Mouse (Mus musculus): ENCODE measurements around the gene Ptprcap. TPM values are rescaled to one million over a fixed set of nuclear protein-coding genes. Genes with fewer than 3 reads are reported as not detected.

Gene Ptprcap
- polyA plus RNA-seq, 3 experiments from 2014 or later: 802 to 889 (median 855) TPM

GRCm38 (mm10) chr19:4147782-4148490, 5.5 kb upstream of the Ptprcap start:
- no peak for ATAC-seq

DNA sequence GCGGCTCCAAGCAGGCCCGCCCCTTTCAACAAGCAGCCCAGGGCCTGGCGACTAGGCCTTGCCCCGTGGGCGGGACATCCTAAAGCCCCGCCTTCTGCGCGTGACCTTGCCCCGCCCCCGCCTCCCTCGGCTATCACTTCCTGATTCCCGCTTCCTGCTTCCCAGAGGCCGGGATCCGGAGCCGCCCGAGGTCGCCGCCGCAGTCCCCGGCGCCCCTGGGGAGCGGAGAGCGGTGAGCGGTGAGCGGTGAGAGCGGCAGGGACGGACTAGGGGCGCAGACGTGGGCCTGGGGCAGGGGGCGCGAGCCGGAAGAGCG, 5.0 kb upstream of the Ptprcap start, which contains the start of gene Coro1b:
Gene Coro1b, plus strand, starts transcription at position 129 of the 316 bp plus-strand sequence.
- peak; percentile 97 for ATAC-seq

GRCm38 (mm10) chr19:4148819-4149218, 4.6 kb upstream of the Ptprcap start:
- ATAC-seq: no peak

- ATAC-seq: no peak
These were observed 4.1 kb upstream of the Ptprcap start for GRCm38 (mm10) chr19:4149283-4149682.

DNA sequence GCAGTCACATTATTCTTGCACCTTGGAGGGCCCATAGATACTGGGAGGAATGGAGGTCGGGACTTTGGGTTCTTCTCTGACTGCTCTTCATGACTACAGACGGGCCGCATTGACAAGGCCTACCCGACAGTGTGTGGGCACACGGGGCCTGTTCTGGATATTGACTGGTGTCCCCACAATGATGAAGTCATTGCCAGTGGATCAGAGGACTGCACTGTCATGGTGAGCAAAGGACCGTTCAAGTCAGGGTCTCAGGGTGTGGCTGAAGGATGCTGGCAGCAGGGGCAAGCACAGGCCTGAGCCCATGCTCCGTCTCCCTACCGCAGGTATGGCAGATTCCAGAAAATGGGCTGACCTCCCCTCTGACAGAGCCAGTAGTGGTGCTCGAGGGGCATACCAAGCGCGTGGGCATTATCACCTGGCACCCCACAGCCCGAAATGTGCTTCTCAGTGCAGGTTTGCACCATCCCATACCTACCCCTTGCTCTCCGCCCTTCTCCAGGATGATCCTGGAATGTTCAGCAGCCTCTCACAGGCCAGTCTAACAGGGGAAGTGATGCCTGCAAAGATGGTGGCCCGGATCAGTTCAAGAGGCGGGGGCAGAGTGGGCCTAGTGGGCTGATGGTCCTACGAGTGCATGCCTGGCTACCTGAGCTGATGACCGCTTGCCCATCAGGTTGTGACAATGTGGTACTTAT, 3.5 kb upstream of the Ptprcap start:
- ATAC-seq: no peak

GRCm38 (mm10) chr19:4150567-4151487, 2.6 kb upstream of the Ptprcap start:
- ATAC-seq: no peak

GRCm38 (mm10) chr19:4151488-4151860, 1.9 kb upstream of the Ptprcap start:
- no peak for ATAC-seq

DNA sequence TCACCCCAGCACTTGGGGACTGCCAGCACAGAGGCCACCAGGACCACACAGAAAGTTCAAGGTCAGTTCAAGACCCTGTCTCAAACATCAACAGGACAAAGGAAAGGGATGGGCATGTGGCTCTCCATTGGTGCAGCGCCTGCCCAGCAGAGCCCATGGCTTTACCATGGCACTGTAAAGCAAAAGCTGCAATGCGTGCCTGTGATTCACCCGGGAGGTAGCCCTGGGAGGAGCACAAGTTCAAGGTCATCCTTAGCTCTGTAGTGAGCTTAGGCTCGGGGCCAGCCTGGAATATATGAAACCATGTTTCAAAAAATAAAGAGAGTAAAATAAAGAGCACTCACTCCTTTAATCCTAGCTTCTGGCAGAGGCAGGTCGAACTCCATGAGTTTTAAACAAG, 1.5 kb upstream of the Ptprcap start:
- no peak for ATAC-seq

DNA sequence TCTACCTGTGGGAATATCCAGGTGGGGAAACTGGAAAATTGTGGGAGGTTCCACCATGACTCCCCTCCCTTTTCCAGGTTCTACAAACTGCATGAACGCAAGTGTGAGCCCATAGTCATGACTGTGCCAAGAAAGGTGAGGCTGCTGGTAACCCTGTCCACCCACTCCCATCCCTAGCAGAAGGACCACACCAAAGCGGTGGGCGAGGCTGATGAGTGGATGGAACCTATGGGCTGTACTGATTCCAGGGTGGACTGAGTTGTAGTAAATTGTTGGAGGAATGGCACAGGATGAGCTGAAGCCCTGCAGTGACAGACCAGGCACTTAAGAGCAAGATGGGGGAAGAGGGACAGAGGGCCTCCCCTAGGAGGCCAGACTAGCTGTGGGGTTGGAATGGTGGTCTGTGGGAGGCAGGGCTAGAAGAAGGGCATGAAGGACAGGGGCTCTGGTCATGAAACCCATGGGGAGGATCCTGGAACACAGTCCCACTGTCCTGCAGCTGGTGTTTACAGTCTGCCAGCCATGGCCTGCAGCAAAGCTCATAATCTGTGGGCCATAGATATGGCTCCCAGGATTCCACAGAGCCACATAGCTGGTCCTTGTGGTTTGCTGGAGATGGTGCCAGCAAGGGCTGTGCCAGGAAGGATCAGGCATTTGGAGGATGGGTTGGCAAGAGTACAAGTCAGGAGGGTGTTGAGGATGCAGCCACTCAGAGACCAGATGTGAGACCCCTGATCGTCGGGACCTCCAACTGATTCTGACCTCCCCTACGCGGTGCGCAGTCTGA, 766 bp upstream of the Ptprcap start:
- no peak for ATAC-seq

- ATAC-seq: peak; percentile 74
These were observed 1.2 kb downstream of the Ptprcap start for GRCm38 (mm10) chr19:4154437-4155222.

- ATAC-seq: peak; percentile 50
These were observed 2.0 kb downstream of the Ptprcap start for GRCm38 (mm10) chr19:4155223-4156072.

DNA sequence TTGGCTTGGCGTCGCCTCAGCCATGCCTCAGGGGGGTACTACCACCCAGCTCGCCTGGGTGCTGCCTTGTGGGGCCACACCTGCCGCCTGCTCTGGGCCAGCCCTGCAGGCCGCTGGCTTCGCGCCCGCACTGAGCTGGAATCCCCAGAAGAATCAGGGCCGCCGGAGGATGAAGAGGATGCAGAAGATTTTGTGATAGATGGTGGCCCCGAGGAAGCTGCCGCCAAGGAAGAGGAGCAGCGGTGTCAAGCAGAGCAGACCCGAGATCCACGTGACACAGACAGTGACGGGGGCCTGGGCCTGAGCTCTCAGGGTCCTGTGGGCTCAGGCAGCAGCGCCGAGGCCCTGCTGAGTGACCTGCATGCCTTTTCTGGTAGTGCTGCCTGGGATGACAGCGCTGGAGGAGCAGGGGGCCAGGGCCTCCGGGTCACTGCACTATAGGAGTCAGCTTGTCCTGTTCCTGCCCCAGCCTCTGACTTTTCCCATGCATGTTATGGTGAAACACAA, 2.7 kb downstream of the Ptprcap start:
- no peak for ATAC-seq

DNA sequence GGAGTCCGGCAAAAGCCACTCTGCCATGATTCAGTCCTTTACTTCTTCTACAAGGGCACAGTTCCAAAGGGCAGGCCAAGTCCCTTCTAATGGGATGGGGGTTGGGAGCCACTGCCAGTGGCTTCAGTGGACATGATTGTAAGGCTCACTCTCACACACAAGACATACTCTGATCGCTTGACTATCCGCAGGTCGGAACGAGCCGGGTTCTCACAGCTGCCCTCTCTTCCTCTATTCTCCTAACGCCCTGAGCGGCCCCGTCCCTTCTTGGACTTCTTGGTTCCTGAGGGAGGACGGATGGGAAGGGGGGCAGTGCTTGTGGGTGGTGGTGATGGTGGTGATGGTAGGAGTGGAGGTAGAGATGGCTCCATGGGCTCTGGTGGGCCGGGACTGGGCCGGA, 3.4 kb downstream of the Ptprcap start:
- no peak for ATAC-seq

DNA sequence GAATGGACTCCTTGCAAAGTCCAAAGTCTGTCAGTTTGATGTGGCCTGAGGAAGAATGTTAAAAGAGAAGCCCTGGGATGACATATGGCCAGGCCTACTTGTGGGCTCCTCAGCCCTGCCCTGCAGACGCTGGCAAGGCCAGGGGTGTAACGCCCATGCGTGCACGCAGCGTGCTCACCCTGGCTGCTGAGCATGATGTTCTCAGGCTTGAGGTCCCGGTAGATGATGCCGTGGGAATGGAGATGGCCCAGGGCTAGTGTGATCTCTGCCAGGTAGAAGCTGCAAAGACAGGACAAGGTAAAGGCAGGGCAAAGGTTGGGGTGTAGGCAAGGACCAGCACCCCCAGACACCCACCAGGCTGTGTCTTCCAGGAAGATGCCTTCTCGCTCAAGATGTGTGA, 5.6 kb downstream of the Ptprcap start:
- ATAC-seq: no peak

DNA sequence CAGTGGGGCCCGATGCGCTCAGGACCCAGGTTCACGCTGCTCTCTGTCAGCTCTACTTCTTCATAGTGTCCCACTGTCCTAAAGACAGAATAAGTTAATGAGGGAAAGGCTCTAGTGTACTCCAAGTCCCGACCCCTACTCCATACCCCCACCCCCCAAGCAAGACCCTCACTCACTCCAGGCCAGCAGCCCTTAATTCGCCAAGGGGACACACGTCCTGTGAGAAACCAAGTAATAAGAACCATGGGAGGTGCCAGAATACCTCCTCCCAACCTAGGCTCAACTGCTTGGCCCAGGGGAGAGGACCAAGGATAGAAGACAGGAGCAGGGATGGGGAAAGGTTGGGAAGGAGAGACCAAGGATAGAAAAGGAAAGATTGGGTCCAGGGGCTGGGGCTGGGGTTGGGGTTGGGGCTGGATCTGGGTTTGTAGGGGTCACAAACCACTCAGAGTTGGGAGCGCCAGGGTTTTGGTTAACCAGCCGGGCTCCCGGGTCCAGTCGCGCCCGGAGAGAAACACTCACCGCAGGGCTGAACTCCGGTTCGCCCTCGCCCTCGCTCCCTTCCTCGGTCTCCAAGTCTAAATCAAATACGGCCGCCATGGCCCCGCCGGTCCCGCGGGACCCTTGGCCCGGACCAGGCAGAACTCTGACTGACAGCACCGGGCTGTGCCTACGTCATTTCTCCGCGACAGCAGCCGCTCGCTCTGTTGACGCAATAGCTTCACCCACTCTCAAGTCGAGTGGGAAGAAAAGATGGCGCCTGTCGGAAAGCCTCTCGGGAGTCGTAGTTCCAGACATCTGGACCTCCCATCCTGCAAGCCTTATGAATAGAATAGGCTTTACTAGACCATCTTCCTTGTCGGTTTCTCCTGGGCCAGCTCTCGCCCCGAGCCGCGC, 9.5 kb downstream of the Ptprcap start, which contains the start of gene Rps6kb2:
Gene Rps6kb2, minus strand, starts transcription at position 709 of the 897 bp plus-strand sequence.
- peak; percentile 95 for ATAC-seq

DNA sequence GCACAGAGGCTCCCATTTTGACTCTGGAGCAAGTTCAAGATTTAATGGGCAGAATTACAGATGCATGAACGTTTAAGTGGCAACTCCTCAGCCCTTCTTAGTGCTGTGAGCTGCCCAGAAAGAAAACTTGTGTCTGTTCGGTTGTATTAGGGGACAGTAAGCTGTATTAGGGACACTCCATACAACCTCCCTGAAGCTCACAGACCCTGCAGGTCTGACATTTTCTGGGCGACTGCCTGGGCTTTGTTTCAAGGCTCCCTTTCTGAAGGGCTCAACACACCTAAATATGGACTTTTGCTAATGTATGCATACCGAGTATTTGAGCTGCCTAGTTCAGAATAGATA, 10.1 kb downstream of the Ptprcap start:
- ATAC-seq: no peak

DNA sequence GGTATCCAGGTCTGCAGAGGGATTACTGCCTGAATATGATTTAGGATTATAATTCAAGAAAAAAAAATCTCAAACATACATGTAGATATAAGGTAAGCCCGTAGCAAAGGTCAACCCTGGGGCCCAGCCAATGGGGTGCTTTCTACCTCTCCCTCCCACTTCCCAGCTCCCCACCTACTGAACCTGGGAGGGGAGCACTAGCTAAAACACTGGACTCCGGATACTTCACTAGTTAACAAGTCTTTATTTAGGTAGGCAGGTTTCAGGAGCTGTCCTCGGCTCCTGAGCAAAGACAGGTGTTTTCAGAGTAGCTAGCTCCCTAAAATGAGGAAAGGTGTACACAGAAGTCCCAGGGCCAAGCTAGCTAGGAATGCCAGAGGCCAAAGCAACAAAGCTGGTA, 10.7 kb downstream of the Ptprcap start:
- ATAC-seq: no peak

DNA sequence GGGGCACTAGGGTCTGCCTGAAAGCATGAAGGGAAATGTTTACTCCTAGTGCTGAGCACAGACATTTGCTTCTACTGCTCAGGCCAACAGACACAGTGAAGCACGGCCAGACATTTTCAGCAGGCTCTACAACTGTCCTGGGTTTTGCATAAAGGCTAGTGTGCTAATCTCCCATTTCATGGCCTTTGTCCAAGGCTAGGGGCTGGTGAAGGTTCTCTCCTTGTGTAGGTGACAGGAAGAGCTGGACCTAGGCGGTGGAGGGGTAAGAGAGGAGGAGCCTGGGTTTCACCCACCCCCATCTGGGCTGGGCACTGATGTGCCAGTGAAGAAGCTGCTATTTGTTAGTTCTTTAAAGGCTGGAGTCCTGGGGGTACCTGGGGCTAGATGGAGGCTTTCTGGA, 11.3 kb downstream of the Ptprcap start:
- ATAC-seq: no peak

All from inflammation-experienced regulatory T-cells, adult 6 months (primary cell).